Mouse (Mus musculus) midbrain, postnatal 0 days (tissue): ENCODE measurements around the gene Cop1. TPM values are rescaled to one million over a fixed set of nuclear protein-coding genes. Genes with fewer than 3 reads are reported as not detected.

Experiments used
- ATAC-seq: fragments of 200-750 bp; cut with Nextera tagmentation; 2 replicates; pipeline ENCODE4 v1.8.0; 2017; ENCODE audit warnings: moderate number of reproducible peaks, mild to moderate bottlenecking, moderate TSS enrichment, moderate library complexity; ENCODE audit not compliant: low FRiP score
- DNase-seq: peaks from one replicate; pipeline ENCODE4 v3.0.0-alpha.2; 2015; ENCODE audit warnings: low spot score
- H3K27ac ChIP-seq: fragments of 300-500 bp; sonication (generic); 2 replicates; pipeline ENCODE4 v1.5.1; 2014; ENCODE audit warnings: low read depth, mild to moderate bottlenecking, low read length, mixed read lengths
- H3K27me3 ChIP-seq: fragments of 300-500 bp; sonication (generic); 2 replicates; pipeline ENCODE4 v1.6.1; 2014; ENCODE audit warnings: low read length, control low read depth, mixed read lengths; ENCODE audit not compliant: insufficient read depth
- H3K36me3 ChIP-seq: fragments of 300-500 bp; sonication (generic); 2 replicates; pipeline ENCODE4 v1.6.1; 2014; ENCODE audit warnings: low read length, control low read depth, mixed read lengths; ENCODE audit not compliant: insufficient read depth
- H3K4me1 ChIP-seq: fragments of 300-500 bp; sonication (generic); 2 replicates; pipeline ENCODE4 v1.6.1; 2014; ENCODE audit warnings: mild to moderate bottlenecking, control low read depth, antibody characterized with exemption, low read length, mixed read lengths; ENCODE audit not compliant: insufficient read depth
- H3K4me2 ChIP-seq: fragments of 300-500 bp; sonication (generic); 2 replicates; pipeline ENCODE4 v1.6.1; 2014; ENCODE audit warnings: low read depth, mild to moderate bottlenecking, low read length, mixed read lengths; ENCODE audit not compliant: poor library complexity, severe bottlenecking
- H3K4me3 ChIP-seq: fragments of 300-500 bp; sonication (generic); 2 replicates; pipeline ENCODE4 v1.5.1; 2014; ENCODE audit warnings: low read depth, mild to moderate bottlenecking, low read length, moderate library complexity
- H3K9ac ChIP-seq: fragments of 300-500 bp; sonication (generic); replicated peaks from 2 replicates; pipeline ENCODE4 v1.6.1; 2014; ENCODE audit warnings: mild to moderate bottlenecking, low read length, moderate library complexity, mixed read lengths; ENCODE audit not compliant: poor library complexity, severe bottlenecking
- H3K9me3 ChIP-seq: fragments of 300-500 bp; sonication (generic); 2 replicates; pipeline ENCODE4 v1.6.1; 2016; ENCODE audit warnings: low read length, control low read depth
- CTCF ChIP-seq: IDR thresholded peaks from 2 replicates; pipeline ENCODE4 v1.5.1; 2016; ENCODE audit warnings: antibody characterized with exemption, mild to moderate bottlenecking
- WGBS: fragments of 180-500 bp; shearing (Covaris S2); extraction: QIAGEN DNeasy Blood & Tissue Kit; methylation state at CpG from one replicate; pipeline ENCODE4 v1.1.7; 2014; 5-methylcytosine and 5-hydroxymethylcytosine counted together
- polyA plus RNA-seq: library from polyadenylated mRNA; unstranded; fragments of >200 nt; fragmentation: Nextera tagmentation; extraction: Ambion mirVana; gene quantifications from 2 replicates; pipeline ENCODE4 v1.2.1, GENCODE M21; 2015
- total RNA-seq: library from RNA; depleted of rRNA; stranded (reverse); fragments of >200 nt; gene quantifications from 2 replicates; pipeline ENCODE4 v1.2.3, GENCODE M21; 2014

The Cop1 gene
- total and polyA plus RNA-seq, 2 experiments from 2014 or later = 59.7 to 122 TPM

GRCm38 (mm10) chr1:159263820-159264219 is 31.7 kb downstream of the Cop1 start:
- H3K9ac ChIP-seq = no peak overlapping the region
- no peak overlapping the region for H3K4me3 ChIP-seq
- no peaks in the 10 kb centered on the region for H3K4me1 ChIP-seq
- no peak overlapping the region for H3K27ac ChIP-seq
- no peak overlapping the region for H3K4me2 ChIP-seq
- no peak for ATAC-seq
- DNase-seq = no peak
- H3K36me3 ChIP-seq = no peaks in the 10 kb centered on the region
- H3K9me3 ChIP-seq = no peaks in the 10 kb centered on the region
- TF ChIP-seq CTCF = no peak
- no peaks in the 10 kb centered on the region for H3K27me3 ChIP-seq
- WGBS = 96% methylated on average over 3 of the region's 3 CpGs

- Histone ChIP-seq H3K4me1 (no peaks in the 10 kb centered on the region), H3K4me3 (no peak overlapping the region), H3K36me3 (no peaks in the 10 kb centered on the region), H3K27me3 (no peaks in the 10 kb centered on the region), H3K4me2 (no peak overlapping the region), H3K9ac (no peak overlapping the region), H3K9me3 (no peaks in the 10 kb centered on the region), H3K27ac (no peak overlapping the region)
- 81% methylated on average over 1 of the region's 1 CpGs for WGBS
- no peak for ATAC-seq
- no peak for TF ChIP-seq CTCF
- no peak for DNase-seq
Measured at GRCm38 (mm10) chr1:159280072-159280471, 48.0 kb downstream of the Cop1 start.

- H3K9me3 ChIP-seq = no peaks in the 10 kb centered on the region
- no peaks in the 10 kb centered on the region for H3K36me3 ChIP-seq
- H3K27ac ChIP-seq = no peak overlapping the region
- ATAC-seq = no peak
- no peak overlapping the region for H3K4me2 ChIP-seq
- no peak for TF ChIP-seq CTCF
- no peaks in the 10 kb centered on the region for H3K4me1 ChIP-seq
- no peaks in the 10 kb centered on the region for H3K27me3 ChIP-seq
- H3K4me3 ChIP-seq = no peak overlapping the region
- WGBS = 94% methylated on average over 1 of the region's 1 CpGs
- H3K9ac ChIP-seq = no peak overlapping the region
- no peak for DNase-seq
Measured at GRCm38 (mm10) chr1:159281861-159282260, 49.7 kb downstream of the Cop1 start.

- no peak for DNase-seq
- no peaks in the 10 kb centered on the region for H3K4me1 ChIP-seq
- H3K27ac ChIP-seq = no peak overlapping the region
- 82% methylated on average over 1 of the region's 1 CpGs for whole genome bisulfite sequencing
- no peaks in the 10 kb centered on the region for H3K36me3 ChIP-seq
- H3K9me3 ChIP-seq = no peaks in the 10 kb centered on the region
- no peak overlapping the region for H3K9ac ChIP-seq
- ATAC-seq = no peak
- H3K4me3 ChIP-seq = no peak overlapping the region
- no peak overlapping the region for H3K4me2 ChIP-seq
- peak; percentile 45 for TF ChIP-seq CTCF
- no peaks in the 10 kb centered on the region for H3K27me3 ChIP-seq
Measured at GRCm38 (mm10) chr1:159286833-159287232, 54.7 kb downstream of the Cop1 start.

GRCm38 (mm10) chr1:159290219-159290618 is 58.1 kb downstream of the Cop1 start:
- peak; percentile 85 for TF ChIP-seq CTCF
- H3K4me2 ChIP-seq = no peak overlapping the region
- H3K36me3 ChIP-seq = no peaks in the 10 kb centered on the region
- no peak overlapping the region for H3K4me3 ChIP-seq
- no peaks in the 10 kb centered on the region for H3K9me3 ChIP-seq
- H3K9ac ChIP-seq = no peak overlapping the region
- DNase-seq = peak; percentile 79
- ATAC-seq = no peak
- H3K27me3 ChIP-seq = no peaks in the 10 kb centered on the region
- H3K4me1 ChIP-seq = no peaks in the 10 kb centered on the region
- no peak overlapping the region for H3K27ac ChIP-seq

GRCm38 (mm10) chr1:159290859-159291258 is 58.7 kb downstream of the Cop1 start:
- Histone ChIP-seq H3K27ac (no peak overlapping the region), H3K4me3 (no peak overlapping the region), H3K36me3 (no peaks in the 10 kb centered on the region), H3K4me1 (no peaks in the 10 kb centered on the region), H3K4me2 (no peak overlapping the region), H3K9ac (no peak overlapping the region), H3K27me3 (no peaks in the 10 kb centered on the region), H3K9me3 (no peaks in the 10 kb centered on the region)
- no peak for TF ChIP-seq CTCF
- ATAC-seq = no peak
- DNase-seq = no peak
- 95% methylated on average over 2 of the region's 2 CpGs for WGBS
